Mouse (Mus musculus) myocyte (in vitro differentiated cells): Measurements from ENCODE around the gene Sipa1l1. TPM values are rescaled to one million over a fixed set of nuclear protein-coding genes. Genes with fewer than 3 reads are reported as not detected.

Experiments
- H3K27me3 ChIP-seq: one replicate; pipeline ENCODE4 v1.6.1; 2011; ENCODE audit not compliant: control insufficient read depth, insufficient read depth, insufficient read length
- H3K36me3 ChIP-seq: one replicate; pipeline ENCODE4 v1.6.1; 2011; ENCODE audit not compliant: control insufficient read depth, insufficient read depth
- H3K4me2 ChIP-seq: one replicate; pipeline ENCODE4 v1.6.1; 2011; ENCODE audit warnings: low read depth, control low read depth
- H3K4me3 ChIP-seq: one replicate; pipeline ENCODE4 v1.5.1; 2011; ENCODE audit warnings: mild to moderate bottlenecking, control low read depth, moderate library complexity
- H3K79me2 ChIP-seq: one replicate; pipeline ENCODE4 v1.6.1; 2011; ENCODE audit not compliant: control insufficient read depth, insufficient read depth
- H3ac ChIP-seq: one replicate; pipeline ENCODE4 v1.6.1; 2011; ENCODE audit not compliant: control insufficient read depth, insufficient read length
- CEBPB ChIP-seq: IDR thresholded peaks from 2 replicates; pipeline ENCODE4 v1.6.1; 2011; ENCODE audit warnings: mild to moderate bottlenecking, moderate library complexity; ENCODE audit not compliant: poor library complexity, insufficient read depth, severe bottlenecking
- E2F4 ChIP-seq: IDR thresholded peaks from one replicate; pipeline ENCODE4 v1.6.1; 2011; ENCODE audit warnings: mild to moderate bottlenecking, control low read depth, moderate library complexity; ENCODE audit not compliant: insufficient read depth
- MAX ChIP-seq: IDR thresholded peaks from one replicate; pipeline ENCODE4 v1.6.1; 2011; ENCODE audit warnings: low read depth, mild to moderate bottlenecking, control low read depth
- MYOD1 ChIP-seq, 3 experiments: IDR thresholded peaks; one replicate each; pipeline ENCODE4 v1.6.1; 2011; ENCODE audit warnings: control low read depth in 2 of 3, low read depth in 2 of 3, mild to moderate bottlenecking in 2 of 3, moderate library complexity in 1 of 3; ENCODE audit not compliant: insufficient read length in 2 of 3, control insufficient read depth in 1 of 3
- MYOG ChIP-seq, 3 experiments: IDR thresholded peaks; one replicate each; pipeline ENCODE4 v1.6.1; 2011; ENCODE audit warnings: control low read depth in 2 of 3, low read depth in 2 of 3, mild to moderate bottlenecking in 2 of 3; ENCODE audit not compliant: insufficient read length in 2 of 3, control insufficient read depth in 1 of 3, insufficient read depth in 1 of 3
- POLR2A ChIP-seq: IDR thresholded peaks from one replicate; pipeline ENCODE4 v1.6.1; 2011; ENCODE audit warnings: low read depth, mild to moderate bottlenecking, control low read depth, moderate library complexity; ENCODE audit not compliant: insufficient read length
- POLR2AphosphoS2 ChIP-seq: IDR thresholded peaks from one replicate; pipeline ENCODE4 v1.6.1; 2011; ENCODE audit warnings: low read depth, control low read depth; ENCODE audit not compliant: insufficient read length
- REST ChIP-seq: IDR thresholded peaks from one replicate; pipeline ENCODE4 v1.6.1; 2011; ENCODE audit warnings: mild to moderate bottlenecking, control low read depth, moderate library complexity; ENCODE audit not compliant: insufficient read depth, insufficient read length
- SRF ChIP-seq: IDR thresholded peaks from one replicate; pipeline ENCODE4 v1.6.1; 2011; ENCODE audit warnings: low read depth; ENCODE audit not compliant: control insufficient read depth, insufficient read length
- TCF12 ChIP-seq: IDR thresholded peaks from one replicate; pipeline ENCODE4 v1.6.1; 2011; ENCODE audit warnings: mild to moderate bottlenecking, control low read depth; ENCODE audit not compliant: poor library complexity, insufficient read depth, severe bottlenecking
- TCF3 ChIP-seq: IDR thresholded peaks from one replicate; pipeline ENCODE4 v1.6.1; 2011; ENCODE audit warnings: low read depth, control low read depth; ENCODE audit not compliant: insufficient read length
- USF1 ChIP-seq: IDR thresholded peaks from one replicate; pipeline ENCODE4 v1.6.1; 2011; ENCODE audit warnings: low read depth, mild to moderate bottlenecking, control low read depth, moderate library complexity
- polyA plus RNA-seq: library from polyadenylated mRNA; unstranded; fragments of >200 nt; fragmentation: generic; extraction: Trizol; gene quantifications from one replicate; pipeline ENCODE4 v1.2.1, GENCODE M21; 2012; ENCODE audit warnings: missing spikeins

The Sipa1l1 gene
- polyA plus RNA-seq, 1 experiment, result 22.5 TPM

- H3K79me2 ChIP-seq, result no peaks in the 10 kb centered on the region
- TF ChIP-seq MYOD1 (IDR thresholded peaks at IDR 0.05; ENCODE audit: control insufficient read depth in 1 of 3, insufficient read length in 2 of 3, low read depth in 2 of 3), result no peak
- TF ChIP-seq E2F4, result no peak
- no peak for TF ChIP-seq MYOG (IDR thresholded peaks at IDR 0.05; ENCODE audit: control insufficient read depth in 1 of 3, insufficient read depth in 1 of 3, insufficient read length in 2 of 3, low read depth in 2 of 3)
- no peak for TF ChIP-seq REST
- TF ChIP-seq CEBPB, result no peak
- no peak for TF ChIP-seq SRF
- TF ChIP-seq TCF3, result no peak
- TF ChIP-seq TCF12, result no peak
- no peak for TF ChIP-seq POLR2AphosphoS2
- no peak for TF ChIP-seq POLR2A
- no peak for TF ChIP-seq USF1
- no peak for TF ChIP-seq MAX
- no peak overlapping the region for H3K4me2 ChIP-seq
- no peak overlapping the region for H3K4me3 ChIP-seq
- H3K36me3 ChIP-seq, result no peaks in the 10 kb centered on the region
- H3ac ChIP-seq, result no peak overlapping the region
- H3K27me3 ChIP-seq, result no peaks in the 10 kb centered on the region
These were observed 106.6 kb downstream of the Sipa1l1 start for GRCm38 (mm10) chr12:82275767-82276166.

- Histone ChIP-seq H3K27me3 (no peaks in the 10 kb centered on the region), H3K36me3 (no peaks in the 10 kb centered on the region), H3ac (no peak overlapping the region), H3K4me3 (no peak overlapping the region), H3K79me2 (no peaks in the 10 kb centered on the region), H3K4me2 (no peak overlapping the region)
- TF ChIP-seq POLR2AphosphoS2 (no peak), SRF (no peak), CEBPB (no peak), REST (no peak), MYOG (IDR thresholded peaks at IDR 0.05; ENCODE audit: control insufficient read depth in 1 of 3, insufficient read depth in 1 of 3, insufficient read length in 2 of 3, low read depth in 2 of 3) (no peak), POLR2A (no peak), USF1 (no peak), TCF12 (no peak)
These were observed 107.5 kb downstream of the Sipa1l1 start for GRCm38 (mm10) chr12:82276591-82276990.

GRCm38 (mm10) chr12:82284617-82285016, 115.5 kb downstream of the Sipa1l1 start:
- Histone ChIP-seq H3K79me2 (no peaks in the 10 kb centered on the region), H3K4me3 (no peak overlapping the region), H3K4me2 (no peak overlapping the region), H3ac (no peak overlapping the region), H3K36me3 (no peaks in the 10 kb centered on the region), H3K27me3 (no peaks in the 10 kb centered on the region)
- TF ChIP-seq MYOD1 (IDR thresholded peaks at IDR 0.05; ENCODE audit: control insufficient read depth in 1 of 3, insufficient read length in 2 of 3, low read depth in 2 of 3) (no peak), USF1 (no peak), SRF (no peak), CEBPB (no peak), MYOG (IDR thresholded peaks at IDR 0.05; ENCODE audit: control insufficient read depth in 1 of 3, insufficient read depth in 1 of 3, insufficient read length in 2 of 3, low read depth in 2 of 3) (no peak), E2F4 (no peak), REST (no peak), TCF12 (no peak), MAX (no peak), TCF3 (no peak), POLR2A (no peak), POLR2AphosphoS2 (no peak)

GRCm38 (mm10) chr12:82285018-82285417, 115.9 kb downstream of the Sipa1l1 start:
- no peaks in the 10 kb centered on the region for H3K27me3 ChIP-seq
- H3K79me2 ChIP-seq, result no peaks in the 10 kb centered on the region
- H3ac ChIP-seq, result no peak overlapping the region
- no peak overlapping the region for H3K4me2 ChIP-seq
- TF ChIP-seq CEBPB (no peak), POLR2AphosphoS2 (no peak), POLR2A (no peak), E2F4 (no peak), TCF12 (no peak), MAX (no peak), REST (no peak), TCF3 (no peak), USF1 (no peak), SRF (no peak), MYOD1 (IDR thresholded peaks at IDR 0.05; ENCODE audit: control insufficient read depth in 1 of 3, insufficient read length in 2 of 3, low read depth in 2 of 3) (no peak), MYOG (IDR thresholded peaks at IDR 0.05; ENCODE audit: control insufficient read depth in 1 of 3, insufficient read depth in 1 of 3, insufficient read length in 2 of 3, low read depth in 2 of 3) (no peak)
- no peaks in the 10 kb centered on the region for H3K36me3 ChIP-seq
- H3K4me3 ChIP-seq, result no peak overlapping the region

- Histone ChIP-seq H3K27me3 (no peaks in the 10 kb centered on the region), H3K4me2 (no peak overlapping the region), H3K4me3 (no peak overlapping the region), H3K36me3 (no peaks in the 10 kb centered on the region), H3ac (no peak overlapping the region), H3K79me2 (no peaks in the 10 kb centered on the region)
- TF ChIP-seq TCF12 (no peak), CEBPB (no peak), MYOD1 (IDR thresholded peaks at IDR 0.05; ENCODE audit: control insufficient read depth in 1 of 3, insufficient read length in 2 of 3, low read depth in 2 of 3) (no peak)
These were observed 116.9 kb downstream of the Sipa1l1 start for GRCm38 (mm10) chr12:82286068-82286467.
